Mouse (Mus musculus) G1E (cell line): ENCODE results near the gene Mb21d2. TPM values are rescaled to one million over a fixed set of nuclear protein-coding genes. Genes with fewer than 3 reads are reported as not detected.

ENCODE experiments used
- ATAC-seq: 2 replicates; pipeline ENCODE4 v1.8.0; 2016; ENCODE audit warnings: mild to moderate bottlenecking; ENCODE audit not compliant: insufficient number of reproducible peaks, poor library complexity, low FRiP score, severe bottlenecking; ENCODE audit errors: extremely low read depth
- DNase-seq: peaks from one replicate; pipeline ENCODE4 v3.0.0; 2012; ENCODE audit warnings: low spot score
- H3K27me3 ChIP-seq: 2 replicates; pipeline ENCODE4 v1.6.1; 2012; ENCODE audit warnings: mild to moderate bottlenecking, low read length, inconsistent platforms; ENCODE audit not compliant: insufficient read depth
- H3K36me3 ChIP-seq: replicated peaks from 2 replicates; pipeline ENCODE3; 2012; ENCODE audit warnings: mild to moderate bottlenecking, inconsistent platforms
- H3K4me1 ChIP-seq: 2 replicates; pipeline ENCODE4 v1.6.1; 2012; ENCODE audit warnings: low read depth, low read length, inconsistent platforms, mixed read lengths; ENCODE audit not compliant: insufficient read depth
- H3K4me3 ChIP-seq: 2 replicates; pipeline ENCODE4 v1.5.1; 2012; ENCODE audit warnings: low read depth, mild to moderate bottlenecking, inconsistent platforms, low read length, moderate library complexity, mixed read lengths
- H3K9me3 ChIP-seq: replicated peaks from 2 replicates; pipeline ENCODE4 v1.6.1; 2012; ENCODE audit warnings: inconsistent platforms
- CTCF ChIP-seq: IDR thresholded peaks from 2 replicates; pipeline ENCODE4 v1.5.1; 2012; ENCODE audit warnings: low read depth, low read length, inconsistent platforms, mixed read lengths
- GATA1 ChIP-seq: IDR thresholded peaks from 2 replicates; pipeline ENCODE4 v1.6.1; 2012; ENCODE audit warnings: borderline replicate concordance, low read length, inconsistent platforms, mixed read lengths
- GATA2 ChIP-seq: IDR thresholded peaks from 2 replicates; pipeline ENCODE4 v1.6.1; 2012; ENCODE audit warnings: low read depth, low read length, inconsistent platforms, borderline replicate concordance
- POLR2AphosphoS5 ChIP-seq: IDR thresholded peaks from 2 replicates; pipeline ENCODE4 v1.6.1; 2012; ENCODE audit warnings: low read depth, low read length, inconsistent platforms; ENCODE audit not compliant: insufficient replicate concordance
- TAL1 ChIP-seq: conservative IDR thresholded peaks from 2 replicates; pipeline ENCODE4 v1.6.1; 2012; ENCODE audit warnings: low read depth, low read length, inconsistent platforms, mixed read lengths
- polyA plus RNA-seq: library from polyadenylated mRNA; stranded (reverse); fragments of >175 nt; gene quantifications from 2 replicates; pipeline ENCODE4 v1.2.3, GENCODE M21; 2012
- total RNA-seq, 2 experiments: library from RNA; stranded (forward) in 1 of 2; stranded (reverse) in 1 of 2; fragments of 200-1000 nt in 1 of 2; fragments of >200 nt in 1 of 2; fragmentation: Nextera tagmentation in 1 of 2; gene quantifications; 2 replicates each; pipeline ENCODE4 v1.2.3; 2014 to 2017

Mb21d2 gene
- total and polyA plus RNA-seq, 3 experiments: not detected

GRCm38 (mm10) chr16:28935701-28936100 is 6.2 kb upstream of the Mb21d2 start:
- Histone ChIP-seq H3K36me3 (no peaks in the 10 kb centered on the region), H3K27me3 (no peaks in the 10 kb centered on the region), H3K4me1 (no peaks in the 10 kb centered on the region), H3K4me3 (no peak overlapping the region), H3K9me3 (peaks cover 36% of the 10 kb centered on the region)
- ATAC-seq: no peak
- TF ChIP-seq POLR2AphosphoS5 (no peak), TAL1 (no peak), GATA1 (no peak), CTCF (no peak), GATA2 (no peak)
- no peak for DNase-seq

- DNase-seq: no peak
- Histone ChIP-seq H3K36me3 (no peaks in the 10 kb centered on the region), H3K9me3 (peaks cover 59% of the 10 kb centered on the region), H3K27me3 (no peaks in the 10 kb centered on the region), H3K4me1 (no peaks in the 10 kb centered on the region), H3K4me3 (no peak overlapping the region)
- no peak for ATAC-seq
- TF ChIP-seq POLR2AphosphoS5 (no peak), GATA2 (no peak), TAL1 (no peak), CTCF (no peak), GATA1 (no peak)
Measured at GRCm38 (mm10) chr16:28931213-28931612, 1.7 kb upstream of the Mb21d2 start.

- no peaks in the 10 kb centered on the region for H3K4me1 ChIP-seq
- no peak for TF ChIP-seq TAL1
- no peak for TF ChIP-seq GATA2
- no peak for TF ChIP-seq POLR2AphosphoS5
- no peak for TF ChIP-seq GATA1
- TF ChIP-seq CTCF: no peak
- no peak overlapping the region for H3K4me3 ChIP-seq
- H3K9me3 ChIP-seq: peaks cover 56% of the 10 kb centered on the region
- no peak for ATAC-seq
- H3K36me3 ChIP-seq: no peaks in the 10 kb centered on the region
- DNase-seq: no peak
- no peaks in the 10 kb centered on the region for H3K27me3 ChIP-seq
Measured at GRCm38 (mm10) chr16:28930426-28930825, 953 bp upstream of the Mb21d2 start.

GRCm38 (mm10) chr16:28929686-28930291 is 316 bp upstream of the Mb21d2 start:
- ATAC-seq (no peak), DNase-seq (no peak)
- H3K9me3 ChIP-seq: peaks cover 54% of the 10 kb centered on the region
- no peaks in the 10 kb centered on the region for H3K36me3 ChIP-seq
- H3K27me3 ChIP-seq: no peaks in the 10 kb centered on the region
- H3K4me3 ChIP-seq: no peak overlapping the region
- no peak for TF ChIP-seq POLR2AphosphoS5
- TF ChIP-seq GATA1: no peak
- TF ChIP-seq CTCF: no peak
- TF ChIP-seq TAL1: no peak
- TF ChIP-seq GATA2: no peak
- H3K4me1 ChIP-seq: no peaks in the 10 kb centered on the region

GRCm38 (mm10) chr16:28928466-28928814 is 1.0 kb downstream of the Mb21d2 start:
- Histone ChIP-seq H3K4me3 (no peak overlapping the region), H3K36me3 (no peaks in the 10 kb centered on the region), H3K4me1 (no peaks in the 10 kb centered on the region), H3K27me3 (no peaks in the 10 kb centered on the region), H3K9me3 (peaks cover 61% of the 10 kb centered on the region)
- TF ChIP-seq GATA2: no peak
- no peak for TF ChIP-seq GATA1
- no peak for TF ChIP-seq TAL1
- TF ChIP-seq CTCF: no peak
- no peak for TF ChIP-seq POLR2AphosphoS5
- no peak for DNase-seq
- ATAC-seq: no peak

GRCm38 (mm10) chr16:28927381-28927780 is 2.1 kb downstream of the Mb21d2 start:
- H3K27me3 ChIP-seq: no peaks in the 10 kb centered on the region
- DNase-seq (no peak), ATAC-seq (no peak)
- H3K4me1 ChIP-seq: no peaks in the 10 kb centered on the region
- no peak for TF ChIP-seq POLR2AphosphoS5
- no peak for TF ChIP-seq TAL1
- TF ChIP-seq CTCF: no peak
- no peaks in the 10 kb centered on the region for H3K36me3 ChIP-seq
- no peak overlapping the region for H3K4me3 ChIP-seq
- peaks cover 64% of the 10 kb centered on the region for H3K9me3 ChIP-seq

GRCm38 (mm10) chr16:28919320-28919885 is 10.1 kb downstream of the Mb21d2 start:
- Histone ChIP-seq H3K36me3 (no peaks in the 10 kb centered on the region), H3K4me3 (no peak overlapping the region), H3K4me1 (no peaks in the 10 kb centered on the region), H3K9me3 (peaks cover 53% of the 10 kb centered on the region), H3K27me3 (no peaks in the 10 kb centered on the region)
- TF ChIP-seq CTCF: no peak
- no peak for TF ChIP-seq POLR2AphosphoS5
- TF ChIP-seq TAL1: no peak
- no peak for TF ChIP-seq GATA2
- TF ChIP-seq GATA1: no peak
- no peak for ATAC-seq
- DNase-seq: no peak
